Mouse (Mus musculus) heart, postnatal 14 days (tissue): ENCODE measurements at regions not wholly inside any gene's neighbourhood (a gene's known extent, or its start where the extent isn't known, plus 50 kb on each side); places are given as distances from the start of the nearest gene placed in this dataset.
A peak's percentile ranks its signal among the peaks of the same experiment; 100 is the strongest.
"Not testable (repeated sequence)": the region's sequence is repeated elsewhere in the genome, so short reads cannot be mapped to it uniquely, and the experiment has no call there.

Experiments used
- DNase-seq, 2 experiments: peaks; one replicate each; pipeline ENCODE4 v3.0.0; 2021 to 2022
- intact Hi-C: fragments of 180-260 bp; cut with DNase I; formaldehyde crosslinking; loops from one replicate; pipeline ENCODE4 v1.15.1; 2025

DNA sequence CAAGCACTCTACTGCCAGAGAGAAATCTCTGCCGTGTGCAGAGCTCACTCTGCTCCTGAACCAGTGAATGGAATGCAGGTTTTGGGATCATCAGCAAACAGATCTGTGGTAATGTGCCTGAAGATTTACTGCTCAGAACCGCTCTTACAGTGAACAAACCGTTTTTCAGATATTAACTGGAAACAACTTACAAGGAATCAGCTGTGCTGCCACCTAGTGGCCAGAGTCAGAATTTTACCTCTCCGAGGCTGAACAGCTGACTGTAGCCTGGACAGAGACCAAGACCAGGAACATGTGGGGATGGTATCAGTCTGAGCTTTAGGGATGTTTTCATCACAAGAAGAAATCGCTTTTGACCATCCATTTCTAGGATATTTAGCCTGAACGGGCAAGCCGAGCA is 65.3 kb downstream of the Gm15023 start:
- peak; percentile 10 to 25 for DNase-seq
- intact Hi-C loops = not testable (repeated sequence)

- intact Hi-C loops = not testable (repeated sequence)
These were observed 66.6 kb downstream of the Gm15023 start for GRCm38 (mm10) chrX:135110866-135111265.

GRCm38 (mm10) chrX:135101594-135101993 is 75.8 kb downstream of the Gm15023 start:
- intact Hi-C loops = no loop called here
- no peak for DNase-seq

More at GRCm38 (mm10) chrX:135110866-135111265, 66.6 kb downstream of the Gm15023 start:
- peak; percentile 22 to 28 for DNase-seq

GRCm38 (mm10) chrX:135098101-135098500 is 79.3 kb downstream of the Gm15023 start:
- intact Hi-C loops = no loop called here
- DNase-seq = no peak

DNA sequence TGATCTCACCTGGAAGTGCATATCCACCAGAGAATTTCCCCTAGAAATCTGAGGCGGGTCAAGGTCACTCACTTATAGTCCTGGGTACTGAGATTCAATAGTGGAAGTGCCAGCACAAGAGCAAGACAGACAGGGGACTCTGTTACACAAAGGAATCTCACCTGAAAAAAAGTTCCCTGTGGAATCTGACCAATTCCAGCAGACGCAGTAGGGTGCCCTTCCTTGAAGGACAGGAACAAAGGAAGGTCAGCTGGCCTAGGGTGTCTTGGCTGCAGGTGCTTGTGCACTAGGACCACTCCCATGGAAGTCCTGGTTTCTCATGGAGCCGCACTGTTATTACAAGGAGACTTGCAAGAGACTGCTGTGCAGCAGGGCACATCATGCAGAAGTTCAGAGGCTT is 81.2 kb downstream of the Gm15023 start:
- no peak for DNase-seq

DNA sequence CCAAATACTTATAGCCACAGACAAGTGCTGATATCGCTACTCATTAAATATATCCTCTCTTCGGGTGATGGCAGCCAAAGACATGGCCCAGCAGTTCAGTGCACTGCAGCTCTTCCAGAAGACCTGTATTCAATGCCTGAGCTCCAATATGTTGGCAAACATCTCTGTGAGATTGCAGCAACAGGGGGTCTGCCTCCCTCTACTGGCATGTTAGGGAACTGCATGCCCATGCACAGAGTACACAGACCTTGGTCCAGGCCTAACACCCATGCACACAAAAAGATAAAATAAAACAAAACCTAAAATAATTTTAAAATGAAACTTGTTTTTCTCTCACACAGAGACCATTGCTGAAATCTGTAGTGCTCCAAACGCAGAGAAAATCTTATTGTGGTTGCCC is 82.1 kb upstream of the Zmat1 start:
- DNase-seq = peak; percentile 48 to 73
- intact Hi-C loops = not testable (repeated sequence)

More for the DNA sequence above, 81.2 kb downstream of the Gm15023 start:
- intact Hi-C loops = no loop called here

GRCm38 (mm10) chrX:135087068-135087579 is 78.1 kb upstream of the Zmat1 start:
- DNase-seq = peak in 1 of 2 experiments; percentile 47

GRCm38 (mm10) chrX:135086564-135086963 is 77.6 kb upstream of the Zmat1 start:
- intact Hi-C loops = loop anchor here (10.0 kb wide), 2 partner anchors 132 to 488 kb away; no protein-coding TSS in a partner anchor
- DNase-seq = not testable (repeated sequence)

More at GRCm38 (mm10) chrX:135087068-135087579, 78.1 kb upstream of the Zmat1 start:
- intact Hi-C loops = loop anchor here (10.0 kb wide), 2 partner anchors 132 to 488 kb away; no protein-coding TSS in a partner anchor

- DNase-seq = not testable (repeated sequence)
- intact Hi-C loops = loop anchor here (10.0 kb wide), 2 partner anchors 131 to 489 kb away; no protein-coding TSS in a partner anchor
These were observed 77.0 kb upstream of the Zmat1 start for GRCm38 (mm10) chrX:135085770-135086553.

GRCm38 (mm10) chrX:135080380-135081158 is 71.6 kb upstream of the Zmat1 start:
- intact Hi-C loops = loop anchor here (10.0 kb wide), 2 partner anchors 126 to 494 kb away; no protein-coding TSS in a partner anchor
- no peak for DNase-seq

DNA sequence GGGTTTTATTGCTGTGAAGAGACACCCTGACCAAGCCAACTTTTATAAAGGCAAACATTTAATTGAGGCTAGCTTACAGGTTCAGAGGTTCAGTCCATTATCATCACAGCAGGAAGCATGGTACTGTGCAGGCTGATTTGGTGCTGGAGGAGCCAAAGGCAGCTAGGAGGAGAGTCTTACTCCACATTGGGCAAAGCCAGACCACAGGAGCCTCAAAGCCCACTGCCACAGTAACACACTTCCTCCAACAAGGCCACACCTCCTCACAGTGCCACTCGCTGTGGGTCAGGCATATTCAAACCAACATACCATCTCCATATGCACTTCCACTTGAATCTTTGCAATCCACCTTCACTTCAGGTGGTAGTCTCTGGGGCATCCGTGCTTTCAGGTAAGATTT is 70.4 kb upstream of the Zmat1 start:
- no peak for DNase-seq
- intact Hi-C loops = no loop called here

DNA sequence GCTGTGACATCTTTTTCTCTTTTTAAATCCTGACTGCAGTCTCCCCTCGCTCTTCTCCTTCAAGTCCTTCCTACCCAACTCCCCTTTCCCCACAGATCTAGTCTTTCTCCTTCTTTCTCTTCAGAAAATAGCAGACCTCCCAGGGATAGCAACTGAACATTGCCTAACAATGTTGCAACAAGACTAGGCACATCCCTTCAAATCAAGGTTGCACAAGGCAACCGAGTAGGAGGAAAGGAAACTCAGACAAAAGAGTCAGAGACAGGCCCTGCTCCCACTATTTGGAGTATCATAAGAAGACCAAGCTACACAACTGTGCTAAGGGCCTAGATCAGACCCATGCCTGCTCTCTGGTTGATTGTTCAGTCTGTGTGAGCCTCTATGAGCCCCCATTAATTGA is 66.9 kb upstream of the Zmat1 start:
- intact Hi-C loops = no loop called here
- no peak for DNase-seq

DNA sequence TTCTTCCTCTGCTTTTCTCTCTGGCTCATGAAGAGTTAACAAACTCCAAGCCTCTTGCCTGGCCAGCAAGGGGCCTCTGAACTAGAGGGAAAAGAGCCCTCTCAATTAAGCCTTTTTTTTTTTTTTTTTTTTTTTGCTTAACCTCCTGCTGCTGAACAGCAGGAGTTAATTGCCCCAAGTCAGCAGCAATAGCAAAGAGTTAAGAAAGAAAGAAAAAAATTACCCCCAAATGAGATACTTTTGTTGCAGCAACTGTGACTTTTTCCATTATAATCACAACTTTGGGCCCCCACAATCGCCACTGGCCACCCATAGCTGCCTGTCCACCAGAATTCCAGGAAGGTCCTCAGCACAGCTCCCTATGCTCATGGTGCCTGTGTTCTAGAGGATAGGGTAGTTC is 60.4 kb upstream of the Zmat1 start:
- no peak for DNase-seq
- intact Hi-C loops = no loop called here

DNA sequence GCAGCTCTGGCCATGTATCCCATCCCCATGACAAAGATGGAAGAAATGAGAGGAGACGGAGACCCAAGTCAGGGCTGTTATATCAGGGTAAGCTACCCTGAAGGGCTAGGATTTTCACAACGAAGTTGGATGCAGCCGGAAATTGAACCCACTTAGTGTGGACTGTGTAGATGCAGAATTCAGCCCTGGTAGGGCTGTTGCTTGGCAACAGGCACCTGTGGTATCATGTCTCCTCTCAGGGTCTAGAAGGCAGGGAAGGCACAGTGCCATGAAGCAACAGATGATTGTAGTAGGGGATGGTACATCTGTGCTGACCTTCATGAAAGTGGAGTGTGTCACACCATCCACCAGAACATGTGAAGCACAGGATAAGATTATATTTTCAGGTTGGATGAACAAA is 51.2 kb upstream of the Zmat1 start:
- no peak for DNase-seq
- intact Hi-C loops = no loop called here

GRCm38 (mm10) chrX:135058949-135059348 is 49.9 kb upstream of the Zmat1 start:
- DNase-seq = no peak
- intact Hi-C loops = no loop called here
